Mouse (Mus musculus) layer of hippocampus, adult 18-20 months (tissue): ENCODE measurements around the gene Idh3g. TPM values are rescaled to one million over a fixed set of nuclear protein-coding genes. Genes with fewer than 3 reads are reported as not detected.
"Not testable (repeated sequence)": the region's sequence is repeated elsewhere in the genome, so short reads cannot be mapped to it uniquely, and the experiment has no call there.

Experiments used
- DNase-seq, 2 experiments: peaks; one replicate each; pipeline ENCODE4 v3.0.0; 2022; ENCODE audit warnings: low spot score in 2 of 2
- total RNA-seq, 2 experiments: library from RNA; stranded (reverse); gene quantifications; 2 replicates each; pipeline ENCODE4 v1.2.3; 2021

The Idh3g gene
- total RNA-seq, 2 experiments from 2014 or later: 194 to 204 TPM

GRCm38 (mm10) chrX:73758611-73759290 is 27.9 kb downstream of the Idh3g start:
- peak in 1 of 2 experiments; percentile 39 for DNase-seq

GRCm38 (mm10) chrX:73756334-73757140 is 30.2 kb downstream of the Idh3g start, which contains the start of gene Plxnb3:
Gene Plxnb3, plus strand, starts transcription at chrX:73757090.
- DNase-seq: peak in 1 of 2 experiments; percentile 30

GRCm38 (mm10) chrX:73748977-73749376 is 37.7 kb downstream of the Idh3g start:
- no peak for DNase-seq

GRCm38 (mm10) chrX:73744774-73745481 is 41.8 kb downstream of the Idh3g start:
- no peak for DNase-seq

- not testable (repeated sequence) for DNase-seq
Observed at GRCm38 (mm10) chrX:73739841-73740240, 46.9 kb downstream of the Idh3g start.

GRCm38 (mm10) chrX:73739151-73739550 is 47.5 kb downstream of the Idh3g start:
- DNase-seq: no peak

- DNase-seq: no peak
Observed at GRCm38 (mm10) chrX:73738155-73738554, 48.5 kb downstream of the Idh3g start.

GRCm38 (mm10) chrX:73730908-73731307 is 55.8 kb downstream of the Idh3g start:
- DNase-seq: no peak

Other genes starting within 250 kb of the Idh3g start
- under 1 TPM; 0.23 to 0.30 TPM for gene Dusp9, start 147.5 kb downstream of the Idh3g start, total RNA-seq
- gene Pnck, start 126.8 kb downstream of the Idh3g start, total RNA-seq: 100 to 1,000 TPM; 107 to 135 TPM
- 100 to 1,000 TPM in 1 of 2 experiments, 10 to 100 TPM in 1; 89.6 to 102 TPM for gene Slc6a8, start 113.7 kb downstream of the Idh3g start, total RNA-seq
- 10 to 100 TPM; 75.8 to 79.1 TPM for gene Bcap31, start 70.7 kb downstream of the Idh3g start, total RNA-seq
- gene Abcd1, start 70.3 kb downstream of the Idh3g start, total RNA-seq: 10 to 100 TPM; 11.6 to 12.8 TPM
- 10 to 100 TPM; 11.7 to 12.2 TPM for gene Plxnb3, start 29.8 kb downstream of the Idh3g start, total RNA-seq
- 1 to 10 TPM; 2.7 to 6.3 TPM for gene Srpk3, start 12.5 kb downstream of the Idh3g start, total RNA-seq
- 10 to 100 TPM; 87.4 to 87.6 TPM for gene Ssr4, start 131 bp upstream of the Idh3g start, total RNA-seq
- 100 to 1,000 TPM in 1 of 2 experiments, 10 to 100 TPM in 1; 95.8 to 104 TPM for gene Pdzd4, start 38.1 kb upstream of the Idh3g start, total RNA-seq
- gene Avpr2, start 105.2 kb upstream of the Idh3g start, total RNA-seq: not detected
- gene L1cam, start 109.2 kb upstream of the Idh3g start, total RNA-seq: 100 to 1,000 TPM; 118 to 119 TPM
- gene Arhgap4, start 135.0 kb upstream of the Idh3g start, total RNA-seq: 1 to 10 TPM; 4.3 to 4.4 TPM
- gene Naa10, start 135.0 kb upstream of the Idh3g start, total RNA-seq: 10 to 100 TPM; 57.7 to 61.3 TPM
- gene Renbp, start 144.0 kb upstream of the Idh3g start, total RNA-seq: 1 to 10 TPM; 5.4 to 5.5 TPM
- gene Hcfc1, start 179.5 kb upstream of the Idh3g start, total RNA-seq: 10 to 100 TPM; 71.8 to 73.2 TPM
- gene Irak1, start 237.0 kb upstream of the Idh3g start, total RNA-seq: 10 to 100 TPM; 50.1 to 55.4 TPM